Mouse (Mus musculus) adrenal gland, adult 8-10 months (tissue): ENCODE measurements around the gene Arsk. TPM values are rescaled to one million over a fixed set of nuclear protein-coding genes. Genes with fewer than 3 reads are reported as not detected.

Source experiments
- DNase-seq: peaks from one replicate; pipeline ENCODE4 v3.0.0; 2022
- total RNA-seq, 4 experiments: library from RNA; stranded (reverse); gene quantifications; 2 replicates each; pipeline ENCODE4 v1.2.4; 2022

Gene Arsk
- total RNA-seq, 4 experiments from 2014 or later = 9.4 to 17.4 (median 12.3) TPM

- no peak for DNase-seq
Observed at GRCm38 (mm10) chr13:76021782-76022181, 76.7 kb downstream of the Arsk start.

GRCm38 (mm10) chr13:76018844-76019400, 79.5 kb downstream of the Arsk start:
- DNase-seq = no peak

DNA sequence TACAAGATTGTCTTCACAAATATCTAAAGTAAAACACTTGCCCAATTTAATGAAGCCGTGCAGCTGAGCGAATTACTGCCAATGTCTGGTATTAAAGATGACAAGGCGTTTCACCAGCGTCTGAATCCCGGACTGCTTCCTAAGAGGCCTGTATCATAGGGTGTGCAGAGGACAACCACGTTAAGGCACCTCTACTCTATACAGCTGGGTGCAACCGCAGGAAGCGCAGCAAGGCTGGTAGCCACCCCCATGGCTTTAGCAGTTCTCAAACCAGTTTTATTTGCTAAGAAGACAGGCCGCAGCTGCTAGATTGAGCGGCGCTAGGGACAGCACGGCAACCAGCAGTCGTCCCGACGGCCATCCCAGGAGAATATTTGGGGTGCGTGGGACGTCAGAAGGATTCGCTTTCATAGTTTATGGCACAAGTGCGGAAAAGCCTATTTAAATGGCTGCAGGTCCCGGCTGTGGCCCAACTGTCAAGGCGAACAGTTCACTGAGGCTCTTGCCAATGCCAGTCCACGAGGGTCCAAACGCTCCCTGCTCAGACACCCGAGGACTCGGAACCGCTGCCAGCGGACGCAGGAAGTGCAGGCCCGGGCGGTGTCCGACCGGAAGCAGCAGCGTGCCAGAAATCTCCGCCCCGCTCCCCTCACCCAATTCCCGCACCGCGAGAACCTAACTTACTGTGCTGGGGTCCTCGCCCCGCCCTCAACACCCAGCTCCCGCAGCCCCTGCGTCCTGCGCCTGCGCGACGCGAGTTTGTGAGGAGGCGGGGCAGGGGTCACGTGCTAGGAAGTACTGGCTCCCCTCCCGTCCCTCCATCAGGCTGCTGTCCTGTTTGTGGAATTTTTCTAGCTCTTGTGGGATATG, 80.3 kb downstream of the Arsk start, which contains the start of gene Rfesd:
TSS of gene Rfesd (minus strand) at position 746 of the 870 bp plus-strand sequence.
- peak; percentile 98 for DNase-seq

DNA sequence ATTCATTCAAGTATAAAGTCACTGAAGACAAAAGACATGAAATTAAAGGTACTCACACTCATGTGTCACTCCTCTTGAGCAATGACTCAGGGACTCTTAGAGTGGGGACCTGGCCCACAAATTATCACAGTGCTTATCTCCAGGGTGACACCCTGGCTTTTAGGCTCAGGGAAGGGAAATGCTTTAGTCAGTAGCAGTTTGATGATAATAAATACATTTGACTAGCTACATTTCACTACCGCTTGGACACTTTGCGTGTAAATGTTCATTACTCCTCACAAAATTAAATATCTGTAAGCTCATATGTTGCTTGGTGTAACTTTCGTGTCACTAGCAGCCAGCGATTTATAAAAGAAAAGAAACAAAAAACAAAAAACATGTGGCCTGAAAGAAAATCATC, 81.0 kb downstream of the Arsk start:
- DNase-seq = no peak

DNA sequence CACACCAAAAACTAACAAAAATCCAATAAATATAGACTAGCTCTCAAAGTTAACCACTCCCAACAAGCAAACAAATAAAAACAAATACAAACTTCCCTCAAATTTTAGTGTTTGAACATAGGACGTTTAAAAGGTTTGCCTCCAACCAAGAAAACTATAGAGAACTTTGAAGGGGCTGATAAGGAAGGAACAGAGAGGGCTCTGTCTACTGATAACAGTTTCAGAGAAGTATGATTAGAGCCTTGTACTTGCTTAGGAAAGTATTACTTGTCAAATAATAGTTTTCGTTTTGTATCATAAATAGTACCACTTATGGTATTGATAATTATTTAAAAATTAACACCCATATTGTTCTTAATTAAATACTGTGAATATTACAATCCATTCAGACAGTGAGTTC, 83.9 kb downstream of the Arsk start:
- DNase-seq = no peak

Other genes with a start within 250 kb of the Arsk start
- gene Rhobtb3, start 154.7 kb downstream of the Arsk start, total RNA-seq = 10 to 100 TPM in 2 of 4 experiments, 1 to 10 TPM in 2; 5.7 to 13.8 (median 8.9) TPM
- gene Spata9, start 131.5 kb downstream of the Arsk start, total RNA-seq = under 1 TPM in 1 of 4 experiments, not detected in 3; 0.74 TPM
- 10 to 100 TPM; 20.2 to 29.9 (median 20.9) TPM for gene Rfesd, start 79.9 kb downstream of the Arsk start, total RNA-seq
- under 1 TPM in 1 of 4 experiments, not detected in 3; 0.13 TPM for gene Gpr150, start 41.7 kb downstream of the Arsk start, total RNA-seq
- 10 to 100 TPM; 26.6 to 31.6 (median 30.5) TPM for gene Ttc37, start 74 bp upstream of the Arsk start, total RNA-seq
- not detected for gene Fam81b, start 206.4 kb upstream of the Arsk start, total RNA-seq